Mouse (Mus musculus) limb, embryonic 11.5 days (tissue): ENCODE results near the gene Flt3l. TPM values are rescaled to one million over a fixed set of nuclear protein-coding genes. Genes with fewer than 3 reads are reported as not detected.

Source experiments
- ATAC-seq: fragments of 200-750 bp; cut with Nextera tagmentation; 2 replicates; pipeline ENCODE4 v1.8.0; 2017; ENCODE audit warnings: low read depth; ENCODE audit not compliant: insufficient number of reproducible peaks, low FRiP score, low TSS enrichment
- DNase-seq: peaks from one replicate; pipeline ENCODE4 v3.0.0-alpha.2; 2015; ENCODE audit warnings: low spot score
- H3K27ac ChIP-seq: fragments of 300-500 bp; sonication (generic); replicated peaks from 2 replicates; pipeline ENCODE4 v1.5.1; 2014; ENCODE audit warnings: low read depth, mild to moderate bottlenecking, low read length
- H3K27me3 ChIP-seq: fragments of 300-500 bp; sonication (generic); 2 replicates; pipeline ENCODE4 v1.6.1; 2014; ENCODE audit warnings: mild to moderate bottlenecking, low read length, mixed read lengths; ENCODE audit not compliant: control insufficient read depth, insufficient read depth
- H3K36me3 ChIP-seq: fragments of 300-500 bp; sonication (generic); 2 replicates; pipeline ENCODE4 v1.6.1; 2014; ENCODE audit warnings: mild to moderate bottlenecking, low read length, moderate library complexity, mixed read lengths; ENCODE audit not compliant: control insufficient read depth, insufficient read depth
- H3K4me1 ChIP-seq: fragments of 300-500 bp; sonication (generic); 2 replicates; pipeline ENCODE4 v1.6.1; 2014; ENCODE audit warnings: low read length, mixed read lengths; ENCODE audit not compliant: control insufficient read depth, insufficient read depth
- H3K4me2 ChIP-seq: fragments of 300-500 bp; sonication (generic); 2 replicates; pipeline ENCODE4 v1.6.1; 2014; ENCODE audit warnings: low read depth, mild to moderate bottlenecking, moderate library complexity; ENCODE audit not compliant: severe bottlenecking
- H3K4me3 ChIP-seq: fragments of 300-500 bp; sonication (generic); 2 replicates; pipeline ENCODE4 v1.5.1; 2014; ENCODE audit warnings: low read depth, low read length
- H3K9ac ChIP-seq: fragments of 300-500 bp; sonication (generic); 2 replicates; pipeline ENCODE4 v1.6.1; 2014; ENCODE audit warnings: mild to moderate bottlenecking, low read length
- H3K9me3 ChIP-seq: fragments of 300-500 bp; sonication (generic); 2 replicates; pipeline ENCODE4 v1.6.1; 2016; ENCODE audit warnings: low read length; ENCODE audit not compliant: control insufficient read depth
- WGBS: fragments of 180-500 bp; shearing (Covaris S2); extraction: QIAGEN DNeasy Blood & Tissue Kit; methylation state at CpG from one replicate; pipeline ENCODE4 v1.1.7; 2014; 5-methylcytosine and 5-hydroxymethylcytosine counted together
- microRNA counts: library from miRNA; unstranded; fragments of <30 nt; microRNA quantifications from one replicate; lab custom pipeline; 2016
- microRNA-seq: library from miRNA; unstranded; fragments of <30 nt; microRNA quantifications from one replicate; pipeline ENCODE4, GENCODE M21; 2016
- polyA plus RNA-seq: library from polyadenylated mRNA; unstranded; fragments of >200 nt; fragmentation: Nextera tagmentation; extraction: Ambion mirVana; gene quantifications from 2 replicates; pipeline ENCODE4 v1.2.1, GENCODE M21; 2014

Gene Flt3l
- polyA plus RNA-seq, 1 experiment from 2014 or later, result 0.44 TPM

- H3K27ac ChIP-seq, result no peak overlapping the region
- DNase-seq, result no peak
- no peak overlapping the region for H3K4me3 ChIP-seq
- H3K9ac ChIP-seq, result no peak overlapping the region
- WGBS, result 53% methylated on average over 5 of the region's 5 CpGs
- no peak for ATAC-seq
- no peak overlapping the region for H3K4me2 ChIP-seq
- peaks cover 7% of the 10 kb centered on the region; the same call in 1 of the 2 replicates for H3K36me3 ChIP-seq
- H3K9me3 ChIP-seq, result no peaks in the 10 kb centered on the region
- H3K27me3 ChIP-seq, result no peaks in the 10 kb centered on the region
- H3K4me1 ChIP-seq, result 0 out of 2 replicates have a peak, but pooled peaks cover 6% of the 10 kb centered on the region
Measured at GRCm38 (mm10) chr7:45081016-45081415, 55.2 kb downstream of the Flt3l start.

GRCm38 (mm10) chr7:45079856-45080255 is 56.4 kb downstream of the Flt3l start:
- no peak overlapping the region for H3K9ac ChIP-seq

More at GRCm38 (mm10) chr7:45079856-45080255, 56.4 kb downstream of the Flt3l start:
- no peak overlapping the region for H3K4me2 ChIP-seq
- no peaks in the 10 kb centered on the region for H3K9me3 ChIP-seq
- H3K4me1 ChIP-seq, result 0 out of 2 replicates have a peak, but pooled peaks cover 6% of the 10 kb centered on the region
- DNase-seq (peak; percentile 97), ATAC-seq (peak; percentile 4; the same call in 1 of the 2 replicates)
- H3K27ac ChIP-seq, result no peak overlapping the region
- H3K4me3 ChIP-seq, result no peak overlapping the region
- H3K36me3 ChIP-seq, result peaks cover 6% of the 10 kb centered on the region; the same call in 1 of the 2 replicates
- no peaks in the 10 kb centered on the region for H3K27me3 ChIP-seq
- 1% methylated on average over 10 of the region's 10 CpGs for WGBS

MicroRNAs encoded within 50 kb of the gene (microRNA counts, 519-probe panel; counts per million panel counts)
- microRNA mmu-miR-150 (lab: Ali Mortazavi, UCI), result 1,612 counts per million, percentile 10 among the panel's probes with 10 or more counts

Small RNA genes within 50 kb of the gene (microRNA-seq; reads per million reads assigned to microRNA genes)
- gene Mir150 (5.5 reads per million, percentile 12 among the genes with 10 or more reads in this experiment), gene Mir5121 (16.8 reads per million, percentile 27 among the genes with 10 or more reads in this experiment), gene Mir7055 (not detected)

Other genes starting within 250 kb of the Flt3l start
- 79.2 and 80.5 TPM in 2 replicates for gene Med25, start 243.7 kb downstream of the Flt3l start, polyA plus RNA-seq
- gene Fuz, start 240.4 kb downstream of the Flt3l start, polyA plus RNA-seq, result 14.8 and 16.0 TPM in 2 replicates
- 77.0 and 78.8 TPM in 2 replicates for gene Ap2a1, start 206.9 kb downstream of the Flt3l start, polyA plus RNA-seq
- gene Tsks, start 193.2 kb downstream of the Flt3l start, polyA plus RNA-seq, result 0.13 TPM in 1 of 2 replicates, not detected in the other
- 17.5 and 22.1 TPM in 2 replicates for gene Cpt1c, start 161.6 kb downstream of the Flt3l start, polyA plus RNA-seq
- gene Prmt1, start 149.9 kb downstream of the Flt3l start, polyA plus RNA-seq, result 332 and 334 TPM in 2 replicates
- gene Irf3, start 138.8 kb downstream of the Flt3l start, polyA plus RNA-seq, result 73.9 and 83.5 TPM in 2 replicates
- gene Bcl2l12, start 137.7 kb downstream of the Flt3l start, polyA plus RNA-seq, result 91.7 and 91.9 TPM in 2 replicates
- 52.0 and 60.3 TPM in 2 replicates for gene Scaf1, start 120.1 kb downstream of the Flt3l start, polyA plus RNA-seq
- gene Rras, start 118.5 kb downstream of the Flt3l start, polyA plus RNA-seq, result 20.8 and 21.0 TPM in 2 replicates
- 18.5 and 20.0 TPM in 2 replicates for gene Prr12, start 83.6 kb downstream of the Flt3l start, polyA plus RNA-seq
- gene Nosip, start 74.0 kb downstream of the Flt3l start, polyA plus RNA-seq, result 70.2 and 73.9 TPM in 2 replicates
- gene Prrg2, start 73.8 kb downstream of the Flt3l start, polyA plus RNA-seq, result 22.1 and 24.6 TPM in 2 replicates
- 220 and 245 TPM in 2 replicates for gene Rcn3, start 44.2 kb downstream of the Flt3l start, polyA plus RNA-seq
- gene Fcgrt, start 32.6 kb downstream of the Flt3l start, polyA plus RNA-seq, result 8.0 and 9.8 TPM in 2 replicates
- 1,759 and 1,785 TPM in 2 replicates for gene Rps11, start 12.0 kb downstream of the Flt3l start, polyA plus RNA-seq
- gene Rpl13a, start 7.7 kb downstream of the Flt3l start, polyA plus RNA-seq, result 1,469 and 1,490 TPM in 2 replicates
- gene Gm45713, start 201 bp downstream of the Flt3l start, polyA plus RNA-seq, result 0.45 TPM in 1 of 2 replicates, not detected in the other
- gene Pih1d1, start 17.9 kb upstream of the Flt3l start, polyA plus RNA-seq, result 106 and 108 TPM in 2 replicates
- gene Aldh16a1, start 18.2 kb upstream of the Flt3l start, polyA plus RNA-seq, result 37.2 and 38.7 TPM in 2 replicates
- 0.11 TPM in 1 of 2 replicates, not detected in the other for gene Slc17a7, start 27.5 kb upstream of the Flt3l start, polyA plus RNA-seq
- not detected in 2 replicates for gene Gfy, start 43.1 kb upstream of the Flt3l start, polyA plus RNA-seq
- gene Pth2, start 44.6 kb upstream of the Flt3l start, polyA plus RNA-seq, result not detected in 2 replicates
- 0.41 and 0.51 TPM in 2 replicates for gene Ccdc155, start 68.5 kb upstream of the Flt3l start, polyA plus RNA-seq
- gene Dkkl1, start 75.7 kb upstream of the Flt3l start, polyA plus RNA-seq, result 0.51 and 0.60 TPM in 2 replicates
- gene Tead2, start 79.3 kb upstream of the Flt3l start, polyA plus RNA-seq, result 378 and 385 TPM in 2 replicates
- 0.82 and 1.6 TPM in 2 replicates for gene Cd37, start 102.7 kb upstream of the Flt3l start, polyA plus RNA-seq
- gene Slc6a16, start 104.7 kb upstream of the Flt3l start, polyA plus RNA-seq, result 0.20 and 0.36 TPM in 2 replicates
- not detected in 2 replicates for gene Slc6a21, start 141.1 kb upstream of the Flt3l start, polyA plus RNA-seq
- gene Trpm4, start 197.3 kb upstream of the Flt3l start, polyA plus RNA-seq, result 6.7 and 8.9 TPM in 2 replicates
- 0.52 and 0.83 TPM in 2 replicates for gene Hrc, start 198.9 kb upstream of the Flt3l start, polyA plus RNA-seq
- gene Ppfia3, start 230.6 kb upstream of the Flt3l start, polyA plus RNA-seq, result 5.4 and 6.1 TPM in 2 replicates
- gene Lin7b, start 234.2 kb upstream of the Flt3l start, polyA plus RNA-seq, result 0.43 and 0.89 TPM in 2 replicates